Mouse (Mus musculus) kidney, embryonic 16.5 days (tissue): ENCODE data around the gene Sco1. TPM values are rescaled to one million over a fixed set of nuclear protein-coding genes. Genes with fewer than 3 reads are reported as not detected.

Experiments
- ATAC-seq: fragments of 200-750 bp; cut with Nextera tagmentation; 2 replicates; pipeline ENCODE4 v1.8.0; 2017; ENCODE audit warnings: moderate TSS enrichment; ENCODE audit not compliant: low FRiP score, low TSS enrichment
- H3K27ac ChIP-seq: fragments of 300-500 bp; sonication (generic); 2 replicates; pipeline ENCODE4 v1.5.1; 2014; ENCODE audit warnings: low read length
- H3K27me3 ChIP-seq: fragments of 300-500 bp; sonication (generic); 2 replicates; pipeline ENCODE4 v1.6.1; 2014; ENCODE audit warnings: low read length, control low read depth, mixed read lengths; ENCODE audit not compliant: insufficient read depth
- H3K36me3 ChIP-seq: fragments of 300-500 bp; sonication (generic); 2 replicates; pipeline ENCODE4 v1.6.1; 2014; ENCODE audit warnings: low read length, control low read depth, mixed read lengths; ENCODE audit not compliant: insufficient read depth
- H3K4me1 ChIP-seq: fragments of 300-500 bp; sonication (generic); 2 replicates; pipeline ENCODE4 v1.6.1; 2014; ENCODE audit warnings: low read length, control low read depth, mixed read lengths; ENCODE audit not compliant: insufficient read depth
- H3K4me2 ChIP-seq: fragments of 300-500 bp; sonication (generic); replicated peaks from 2 replicates; pipeline ENCODE4 v1.6.1; 2014; ENCODE audit warnings: low read depth, low read length
- H3K4me3 ChIP-seq: fragments of 300-500 bp; sonication (generic); 2 replicates; pipeline ENCODE4 v1.5.1; 2014; ENCODE audit warnings: mild to moderate bottlenecking, low read length
- H3K9ac ChIP-seq: fragments of 300-500 bp; sonication (generic); replicated peaks from 2 replicates; pipeline ENCODE4 v1.6.1; 2014; ENCODE audit warnings: low read length
- H3K9me3 ChIP-seq: fragments of 300-500 bp; sonication (generic); 2 replicates; pipeline ENCODE4 v1.6.1; 2016; ENCODE audit warnings: low read length, control low read depth
- WGBS: fragments of 180-500 bp; shearing (Covaris S2); extraction: QIAGEN DNeasy Blood & Tissue Kit; methylation state at CpG from one replicate; pipeline ENCODE4 v1.1.7; 2014; 5-methylcytosine and 5-hydroxymethylcytosine counted together
- polyA plus RNA-seq: library from polyadenylated mRNA; unstranded; fragments of >200 nt; fragmentation: Nextera tagmentation; extraction: Ambion mirVana; gene quantifications from 2 replicates; pipeline ENCODE4 v1.2.1, GENCODE M21; 2015

The Sco1 gene
- polyA plus RNA-seq, result 16.3 and 17.7 TPM in 2 replicates

- H3K4me2 ChIP-seq, result peak within 1 kb of the TSS; percentile 75
- H3K9ac ChIP-seq, result peak within 1 kb of the TSS; percentile 87
- WGBS, result under 1% methylated on average over 50 of the region's 50 CpGs
- H3K36me3 ChIP-seq, result peaks cover 18% of the 10 kb centered on the region
- no peaks in the 10 kb centered on the region for H3K9me3 ChIP-seq
- H3K27ac ChIP-seq, result peak within 1 kb of the TSS; percentile 83
- no peaks in the 10 kb centered on the region for H3K27me3 ChIP-seq
- peak; percentile 98 for ATAC-seq
- H3K4me3 ChIP-seq, result peak within 1 kb of the TSS; percentile 93
- H3K4me1 ChIP-seq, result peaks cover 9% of the 10 kb centered on the region
These were observed at the start of gene Sco1, which contains the start of gene Adprm for GRCm38 (mm10) chr11:67052321-67052952. Sco1 (plus strand) TSS chr11:67052670. Adprm (minus strand) TSS chr11:67052594.

DNA sequence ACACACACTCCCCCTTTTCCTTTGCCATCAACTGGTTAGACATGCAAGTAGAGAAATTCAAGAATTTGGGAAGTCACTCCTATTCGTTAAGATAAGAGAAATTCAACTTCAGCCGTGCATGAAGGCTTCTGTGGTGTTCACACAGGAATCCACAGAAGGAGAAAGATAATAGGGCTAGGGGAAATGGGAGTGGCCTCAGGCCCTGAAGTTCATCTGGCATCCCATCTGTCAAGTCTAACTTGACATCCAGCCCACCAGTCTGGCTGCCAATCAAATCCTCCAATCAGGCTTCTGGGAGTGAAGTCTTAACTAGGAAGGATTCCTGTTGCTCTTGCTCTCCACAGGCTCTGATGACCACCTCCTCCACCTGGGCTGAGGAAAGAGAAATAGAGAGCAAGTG is 49.6 kb upstream of the Sco1 start:
- Histone ChIP-seq H3K9ac (no peak overlapping the region), H3K4me2 (no peak overlapping the region), H3K36me3 (no peaks in the 10 kb centered on the region), H3K4me1 (peaks cover 7% of the 10 kb centered on the region; the same call in 1 of the 2 replicates), H3K27me3 (no peaks in the 10 kb centered on the region), H3K9me3 (no peaks in the 10 kb centered on the region), H3K27ac (no peak overlapping the region), H3K4me3 (no peak overlapping the region)
- ATAC-seq, result no peak
- WGBS, result 42% methylated on average over 2 of the region's 2 CpGs

DNA sequence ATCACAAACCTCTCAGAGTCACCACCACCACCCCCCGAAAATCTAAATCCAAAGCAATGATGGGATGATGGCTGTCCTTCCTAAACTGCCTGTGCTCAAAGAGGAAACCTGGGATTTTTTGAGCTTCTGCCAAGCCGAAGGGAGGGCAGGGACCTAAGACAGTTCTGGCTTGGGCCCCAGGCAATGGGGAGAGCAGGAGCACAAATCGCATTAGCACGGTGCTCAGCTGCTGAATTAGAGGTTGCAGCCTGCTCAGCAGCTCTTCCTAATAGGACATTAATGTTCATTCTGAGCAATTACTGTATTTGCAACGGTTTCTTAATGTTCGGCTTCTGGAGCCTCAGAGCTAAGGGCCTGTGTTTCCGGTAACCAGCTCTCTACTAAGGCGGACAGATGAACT is 44.5 kb upstream of the Sco1 start:
- Histone ChIP-seq H3K4me1 (0 out of 2 replicates have a peak, but pooled peaks cover 5% of the 10 kb centered on the region), H3K4me2 (no peak overlapping the region), H3K36me3 (no peaks in the 10 kb centered on the region), H3K9me3 (no peaks in the 10 kb centered on the region), H3K27ac (no peak overlapping the region), H3K27me3 (no peaks in the 10 kb centered on the region), H3K4me3 (no peak overlapping the region), H3K9ac (no peak overlapping the region)
- no peak for ATAC-seq
- 82% methylated on average over 8 of the region's 8 CpGs for WGBS

GRCm38 (mm10) chr11:67008528-67008927 is 43.9 kb upstream of the Sco1 start:
- 93% methylated on average over 4 of the region's 4 CpGs for WGBS

DNA sequence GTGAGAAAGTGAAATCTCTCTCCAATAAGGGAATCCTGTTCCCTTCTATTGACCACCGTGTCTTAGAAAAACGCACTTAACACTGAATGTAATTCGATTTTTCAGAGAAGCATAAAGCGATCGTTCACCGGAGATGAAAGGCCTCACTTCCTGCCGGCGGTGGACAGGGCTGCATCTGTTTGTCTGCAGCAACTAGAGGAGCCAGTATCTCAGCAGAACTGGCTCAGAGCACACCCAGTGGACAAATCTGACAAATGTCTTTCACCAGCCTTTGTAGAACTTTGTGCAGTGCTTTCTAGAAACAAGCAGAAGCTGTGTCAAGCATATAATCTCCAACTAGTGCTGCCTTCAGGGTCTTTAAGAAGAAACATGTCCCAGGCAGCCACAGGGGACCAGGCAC is 42.0 kb upstream of the Sco1 start:
- peak overlapping the region; percentile 21; the same call in 1 of the 2 replicates for H3K4me2 ChIP-seq
- 0 out of 2 replicates have a peak, but pooled peaks cover 5% of the 10 kb centered on the region for H3K4me1 ChIP-seq
- no peak overlapping the region for H3K27ac ChIP-seq
- H3K36me3 ChIP-seq, result no peaks in the 10 kb centered on the region
- H3K9me3 ChIP-seq, result no peaks in the 10 kb centered on the region
- ATAC-seq, result no peak
- H3K27me3 ChIP-seq, result no peaks in the 10 kb centered on the region
- no peak overlapping the region; the same call in 1 of the 2 replicates for H3K9ac ChIP-seq
- no peak overlapping the region for H3K4me3 ChIP-seq
- WGBS, result 3% methylated on average over 8 of the region's 8 CpGs

More at GRCm38 (mm10) chr11:67008528-67008927, 43.9 kb upstream of the Sco1 start:
- 0 out of 2 replicates have a peak, but pooled peaks cover 5% of the 10 kb centered on the region for H3K4me1 ChIP-seq
- H3K9me3 ChIP-seq, result no peaks in the 10 kb centered on the region
- H3K4me2 ChIP-seq, result no peak overlapping the region
- H3K9ac ChIP-seq, result no peak overlapping the region
- H3K4me3 ChIP-seq, result no peak overlapping the region
- H3K36me3 ChIP-seq, result no peaks in the 10 kb centered on the region
- no peak overlapping the region for H3K27ac ChIP-seq
- H3K27me3 ChIP-seq, result no peaks in the 10 kb centered on the region
- no peak for ATAC-seq

GRCm38 (mm10) chr11:67011635-67012034 is 40.8 kb upstream of the Sco1 start:
- Histone ChIP-seq H3K4me1 (0 out of 2 replicates have a peak, but pooled peaks cover 5% of the 10 kb centered on the region), H3K27me3 (no peaks in the 10 kb centered on the region), H3K4me2 (no peak overlapping the region), H3K36me3 (no peaks in the 10 kb centered on the region), H3K9me3 (no peaks in the 10 kb centered on the region), H3K9ac (no peak overlapping the region), H3K27ac (no peak overlapping the region), H3K4me3 (no peak overlapping the region)
- WGBS, result 47% methylated on average over 4 of the region's 4 CpGs
- no peak for ATAC-seq

GRCm38 (mm10) chr11:67017801-67018591 is 34.5 kb upstream of the Sco1 start:
- ATAC-seq, result no peak
- no peaks in the 10 kb centered on the region for H3K9me3 ChIP-seq
- H3K9ac ChIP-seq, result no peak overlapping the region
- no peak overlapping the region for H3K4me2 ChIP-seq
- no peak overlapping the region for H3K4me3 ChIP-seq
- peaks cover 7% of the 10 kb centered on the region; the same call in 1 of the 2 replicates for H3K27me3 ChIP-seq
- H3K27ac ChIP-seq, result no peak overlapping the region
- no peaks in the 10 kb centered on the region for H3K36me3 ChIP-seq
- 7% methylated on average over 12 of the region's 12 CpGs for WGBS
- H3K4me1 ChIP-seq, result peaks cover 6% of the 10 kb centered on the region; the same call in 1 of the 2 replicates

DNA sequence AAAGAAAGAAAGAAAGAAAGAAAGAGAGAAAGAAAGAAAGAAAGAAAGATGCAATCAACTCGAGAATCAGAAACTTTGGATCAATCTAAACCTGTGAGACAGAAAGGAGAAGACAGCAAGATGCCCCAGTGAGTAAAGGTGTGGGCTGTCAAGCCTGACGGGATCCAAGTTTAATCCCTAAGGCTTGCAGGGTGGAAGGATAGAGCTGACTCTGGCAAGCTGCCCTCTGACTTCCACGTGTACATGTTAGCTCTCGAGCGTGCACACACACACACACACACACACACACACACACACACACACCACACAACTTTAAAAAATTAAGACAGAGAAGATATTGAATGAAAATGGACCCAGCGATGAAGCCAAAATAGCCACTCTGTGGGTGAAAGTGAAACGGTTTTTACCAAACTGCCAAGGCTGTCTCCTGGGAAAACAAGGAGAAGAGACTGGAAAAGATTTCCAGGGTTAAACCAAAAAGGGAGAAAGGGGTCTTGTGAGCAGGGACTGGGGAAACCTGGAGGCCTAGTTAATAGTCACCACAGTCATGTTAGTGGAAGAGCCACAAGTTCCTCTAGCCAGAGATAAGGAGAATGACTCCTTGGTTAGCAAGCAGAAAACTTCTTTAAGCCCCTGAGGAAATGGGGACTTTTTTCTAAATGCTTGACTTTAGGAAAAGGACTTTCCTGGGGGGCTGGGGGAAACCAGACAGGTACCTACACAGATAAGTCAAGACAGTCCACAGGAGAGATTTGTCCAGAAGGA is 32.6 kb upstream of the Sco1 start:
- Histone ChIP-seq H3K9ac (no peak overlapping the region), H3K4me1 (peaks cover 6% of the 10 kb centered on the region; the same call in 1 of the 2 replicates), H3K4me2 (no peak overlapping the region), H3K9me3 (no peaks in the 10 kb centered on the region), H3K27me3 (peaks cover 7% of the 10 kb centered on the region; the same call in 1 of the 2 replicates), H3K4me3 (no peak overlapping the region), H3K27ac (no peak overlapping the region), H3K36me3 (no peaks in the 10 kb centered on the region)
- WGBS, result 54% methylated on average over 7 of the region's 7 CpGs
- no peak for ATAC-seq

- 3% methylated on average over 12 of the region's 12 CpGs for WGBS
- Histone ChIP-seq H3K9me3 (no peaks in the 10 kb centered on the region), H3K4me2 (peak overlapping the region; percentile 53), H3K9ac (no peak overlapping the region; the same call in 1 of the 2 replicates), H3K36me3 (no peaks in the 10 kb centered on the region), H3K4me3 (peak overlapping the region; percentile 26), H3K27ac (no peak overlapping the region), H3K4me1 (peaks cover 6% of the 10 kb centered on the region; the same call in 1 of the 2 replicates), H3K27me3 (peaks cover 7% of the 10 kb centered on the region; the same call in 1 of the 2 replicates)
- no peak for ATAC-seq
These were observed 31.5 kb upstream of the Sco1 start for GRCm38 (mm10) chr11:67020948-67021347.
